Mouse (Mus musculus): ENCODE data around the gene Pecam1.

Gene Pecam1

GRCm38 (mm10) chr11:106688375-106688774 is 62.1 kb downstream of the Pecam1 start:
- no peak for DNase-seq

GRCm38 (mm10) chr11:106687293-106687692 is 63.1 kb downstream of the Pecam1 start:
- DNase-seq, result no peak

GRCm38 (mm10) chr11:106684027-106684426 is 66.4 kb downstream of the Pecam1 start:
- DNase-seq, result no peak

- no peak for DNase-seq
These were observed 67.1 kb downstream of the Pecam1 start for GRCm38 (mm10) chr11:106683345-106683744.

- no peak for DNase-seq
These were observed 69.3 kb downstream of the Pecam1 start for GRCm38 (mm10) chr11:106681138-106681537.

GRCm38 (mm10) chr11:106679874-106680273 is 70.6 kb downstream of the Pecam1 start:
- no peak for DNase-seq

GRCm38 (mm10) chr11:106677910-106678591 is 72.4 kb downstream of the Pecam1 start:
- no peak for DNase-seq

GRCm38 (mm10) chr11:106677331-106677730 is 73.1 kb downstream of the Pecam1 start:
- no peak for DNase-seq

- DNase-seq, result no peak
These were observed 74.6 kb downstream of the Pecam1 start for GRCm38 (mm10) chr11:106675875-106676274.

- DNase-seq, result no peak
These were observed 75.2 kb downstream of the Pecam1 start for GRCm38 (mm10) chr11:106675201-106675726.

- DNase-seq, result peak; percentile 62 to 63
These were observed 75.7 kb downstream of the Pecam1 start for GRCm38 (mm10) chr11:106674612-106675153.

- no peak for DNase-seq
These were observed 76.5 kb downstream of the Pecam1 start for GRCm38 (mm10) chr11:106673727-106674611.

GRCm38 (mm10) chr11:106672919-106673505 is 77.4 kb downstream of the Pecam1 start:
- no peak for DNase-seq

GRCm38 (mm10) chr11:106671801-106672200 is 78.6 kb downstream of the Pecam1 start:
- no peak for DNase-seq

GRCm38 (mm10) chr11:106670951-106671478 is 79.4 kb downstream of the Pecam1 start:
- no peak for DNase-seq

GRCm38 (mm10) chr11:106670266-106670665 is 80.2 kb downstream of the Pecam1 start:
- no peak for DNase-seq

- peak in 1 of 2 experiments; percentile 65 for DNase-seq
These were observed 80.6 kb downstream of the Pecam1 start for GRCm38 (mm10) chr11:106669873-106670173.

GRCm38 (mm10) chr11:106669102-106669872 is 81.1 kb downstream of the Pecam1 start:
- no peak for DNase-seq

- DNase-seq, result no peak
These were observed 82.1 kb downstream of the Pecam1 start for GRCm38 (mm10) chr11:106668336-106668735.

- DNase-seq, result no peak
These were observed 82.6 kb downstream of the Pecam1 start for GRCm38 (mm10) chr11:106667855-106668254.

GRCm38 (mm10) chr11:106666470-106667107 is 83.8 kb downstream of the Pecam1 start:
- DNase-seq, result no peak

- no peak for DNase-seq
These were observed 84.6 kb downstream of the Pecam1 start for GRCm38 (mm10) chr11:106665841-106666240.

Data from spleen, adult 18-20 months (tissue).